Mouse (Mus musculus): Measurements from ENCODE around the gene Taar7b.

GRCm38 (mm10) chr10:24007034-24007433 lies 7.3 kb downstream of the Taar7b start:
- TF ChIP-seq CTCF (conservative IDR thresholded peaks at IDR 0.05; ENCODE audit: low read length): no peak
- TF ChIP-seq POU5F1 (IDR thresholded peaks at IDR 0.05; ENCODE audit: borderline replicate concordance, low read length): no peak
